Mouse (Mus musculus) cortical plate, adult 2 months (tissue): Measurements from ENCODE around the gene Gucd1. TPM values are rescaled to one million over a fixed set of nuclear protein-coding genes. Genes with fewer than 3 reads are reported as not detected.
A peak's percentile ranks its signal among the peaks of the same experiment; 100 is the strongest.

ENCODE experiments used
- H3K27ac ChIP-seq: fragments of 200-500 bp; 2 replicates; pipeline ENCODE4 v1.5.1; 2012; ENCODE audit warnings: low read length, control low read depth, inconsistent platforms; ENCODE audit not compliant: insufficient read depth
- H3K4me1 ChIP-seq: fragments of 200-500 bp; 2 replicates; pipeline ENCODE4 v1.6.1; 2011; ENCODE audit warnings: low read length; ENCODE audit not compliant: control insufficient read depth, insufficient read depth
- H3K4me3 ChIP-seq: fragments of 200-500 bp; 2 replicates; pipeline ENCODE4 v1.5.1; 2011; ENCODE audit warnings: mild to moderate bottlenecking, low read length, control low read depth; ENCODE audit not compliant: insufficient read depth
- CTCF ChIP-seq: fragments of 200-500 bp; IDR thresholded peaks from 2 replicates; pipeline ENCODE4 v1.5.1; 2011; ENCODE audit warnings: mild to moderate bottlenecking, control low read depth, low read length; ENCODE audit not compliant: insufficient read depth; ENCODE audit errors: extremely low read depth
- POLR2A ChIP-seq: fragments of 200-500 bp; IDR thresholded peaks from 2 replicates; pipeline ENCODE4 v1.6.1; 2011; ENCODE audit warnings: mild to moderate bottlenecking, low read length, control low read depth; ENCODE audit not compliant: insufficient read depth; ENCODE audit errors: extremely low read depth
- polyA plus RNA-seq: library from polyadenylated mRNA; depleted of rRNA; stranded (reverse); fragments of >200 nt; gene quantifications from 2 replicates; pipeline ENCODE4 v1.2.3, GENCODE M21; 2012

The Gucd1 gene
- polyA plus RNA-seq, 1 experiment: 16.0 TPM

DNA sequence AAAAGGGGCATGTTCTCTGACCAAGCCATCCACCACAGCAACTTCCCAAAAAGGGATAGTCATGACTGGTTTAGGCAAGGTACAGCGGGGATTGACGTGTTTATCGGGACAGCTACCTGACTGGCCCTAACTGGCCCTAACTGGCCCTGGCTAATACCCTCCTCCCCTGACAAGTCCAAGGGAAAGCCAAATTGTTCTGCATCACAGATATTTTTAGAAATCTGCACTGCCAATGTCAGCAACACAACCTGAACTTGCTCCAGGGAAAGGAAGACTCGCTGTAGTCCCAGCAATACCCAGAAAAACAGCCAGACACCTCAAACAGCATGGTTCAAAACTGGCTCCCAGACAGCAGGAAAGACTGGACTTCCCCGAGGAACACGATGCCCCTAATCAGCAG lies 22.5 kb downstream of the Gucd1 start:
- Histone ChIP-seq H3K4me3 (no peak overlapping the region), H3K4me1 (no peaks in the 10 kb centered on the region), H3K27ac (no peak overlapping the region)
- TF ChIP-seq POLR2A: no peak
- TF ChIP-seq CTCF: no peak

DNA sequence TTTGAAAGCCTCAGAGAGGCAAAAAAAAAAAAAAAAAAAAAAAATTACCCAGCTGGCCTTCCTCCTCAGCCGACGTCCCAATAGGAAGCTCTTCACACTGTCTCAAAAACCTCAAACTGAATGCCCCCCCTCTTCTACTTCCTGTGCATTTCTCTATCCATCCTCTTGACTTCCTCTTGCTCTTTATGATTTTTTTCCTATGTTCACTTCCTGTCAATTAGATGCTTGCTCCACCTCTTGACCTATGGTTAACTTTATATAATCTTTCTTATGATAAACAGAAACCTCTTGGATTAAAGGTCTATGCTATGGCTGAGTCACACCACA lies 25.9 kb downstream of the Gucd1 start:
- Histone ChIP-seq H3K27ac (no peak overlapping the region), H3K4me3 (no peak overlapping the region), H3K4me1 (no peaks in the 10 kb centered on the region)
- TF ChIP-seq CTCF (no peak), POLR2A (no peak)

DNA sequence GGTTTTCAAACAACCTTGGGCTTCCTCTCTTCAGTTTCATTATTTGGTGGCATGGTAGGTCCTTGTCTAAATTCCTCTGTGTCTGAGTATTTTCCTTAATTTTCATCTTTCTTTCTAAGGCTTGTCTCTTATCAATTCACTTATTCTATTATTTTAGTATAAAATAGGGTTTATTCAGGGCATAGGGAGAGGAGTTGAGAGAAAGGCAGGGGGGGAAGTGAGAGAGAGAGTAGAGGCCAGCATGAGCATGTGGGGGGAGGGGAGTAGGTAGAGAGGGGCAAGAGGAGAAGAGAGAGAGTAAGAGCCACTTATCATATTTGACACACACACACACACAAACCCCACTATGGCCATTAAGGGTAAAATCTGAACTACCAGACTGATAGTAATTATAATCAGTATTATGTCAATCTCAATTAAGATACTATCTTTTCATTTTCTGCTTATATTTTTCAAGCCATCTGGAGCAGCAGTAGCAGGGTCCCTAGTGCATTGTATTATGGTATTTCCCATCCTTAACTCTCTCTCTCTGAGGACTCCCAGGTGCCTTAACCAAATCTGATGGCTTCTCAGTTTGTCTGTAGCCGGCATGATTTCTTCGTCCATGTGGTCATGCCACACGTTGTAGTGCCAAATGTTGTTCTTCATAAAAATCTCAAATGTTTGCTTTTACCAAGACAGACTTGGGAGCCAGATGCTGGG lies 26.4 kb downstream of the Gucd1 start:
- H3K27ac ChIP-seq: no peak overlapping the region
- no peak overlapping the region for H3K4me3 ChIP-seq
- no peak for TF ChIP-seq CTCF
- no peak for TF ChIP-seq POLR2A
- no peaks in the 10 kb centered on the region for H3K4me1 ChIP-seq

DNA sequence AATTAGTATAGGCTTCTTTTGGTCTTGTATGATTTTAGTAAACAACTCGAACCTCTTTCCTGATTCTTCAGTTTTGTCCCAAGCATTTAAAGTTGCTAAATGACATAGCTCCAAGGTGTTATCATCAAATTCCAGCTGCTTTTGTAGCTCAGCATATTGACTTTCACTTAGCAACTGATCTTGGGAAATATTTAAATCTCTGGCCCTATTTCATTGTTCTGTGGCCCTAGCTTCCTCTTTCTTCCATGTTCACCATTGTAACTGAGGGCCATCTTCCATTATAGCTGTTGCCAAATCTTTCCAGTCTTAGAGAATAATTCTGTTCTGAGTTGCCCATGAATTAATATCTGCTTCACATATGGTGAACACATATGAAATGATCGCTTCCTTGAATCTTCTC lies 27.0 kb downstream of the Gucd1 start:
- Histone ChIP-seq H3K4me3 (no peak overlapping the region), H3K27ac (no peak overlapping the region), H3K4me1 (no peaks in the 10 kb centered on the region)
- TF ChIP-seq CTCF (no peak), POLR2A (no peak)

DNA sequence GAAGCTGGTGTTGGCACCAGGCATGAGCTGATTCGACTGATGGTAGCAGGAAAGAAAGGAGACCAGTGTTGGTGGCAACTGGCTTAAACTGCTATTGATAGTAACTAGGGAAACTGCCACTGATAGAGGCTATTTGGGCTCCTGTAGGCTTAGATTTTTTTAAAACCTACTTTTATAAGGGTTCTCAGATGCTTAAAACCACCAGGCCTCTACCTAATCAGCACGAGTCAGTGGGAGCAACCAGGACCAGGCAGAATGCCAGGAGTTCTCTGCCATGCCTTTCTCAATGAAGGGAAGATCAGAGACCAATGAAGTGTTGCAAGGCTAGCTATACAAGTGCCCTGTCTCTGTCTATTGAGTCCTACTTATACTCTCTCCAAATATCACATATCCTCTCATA lies 28.2 kb downstream of the Gucd1 start:
- no peak for TF ChIP-seq POLR2A
- no peak for TF ChIP-seq CTCF
- no peaks in the 10 kb centered on the region for H3K4me1 ChIP-seq

DNA sequence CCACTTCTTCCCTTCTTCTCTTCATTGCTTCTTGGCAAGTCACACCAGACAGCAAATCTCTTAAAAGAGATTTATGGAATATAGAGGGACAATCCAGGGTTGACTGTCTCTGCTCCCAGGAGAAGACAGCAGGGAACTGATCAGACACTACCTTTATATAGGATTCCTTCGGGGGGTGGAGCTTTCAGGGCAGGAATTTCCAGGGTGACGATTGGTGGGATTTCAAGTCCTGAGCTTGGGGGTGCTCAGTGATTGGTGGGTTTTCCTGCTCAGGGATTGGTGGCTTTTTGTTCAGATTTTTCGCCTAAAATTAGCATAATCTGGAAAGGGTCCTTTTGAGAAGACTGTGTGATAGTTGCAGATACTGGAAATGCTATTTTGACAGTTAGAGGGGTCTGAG lies 30.6 kb downstream of the Gucd1 start:
- TF ChIP-seq CTCF (no peak), POLR2A (no peak)
- Histone ChIP-seq H3K4me3 (no peak overlapping the region), H3K4me1 (no peaks in the 10 kb centered on the region), H3K27ac (no peak overlapping the region)

More for the DNA sequence above, 28.2 kb downstream of the Gucd1 start:
- H3K4me3 ChIP-seq: no peak overlapping the region
- no peak overlapping the region for H3K27ac ChIP-seq

DNA sequence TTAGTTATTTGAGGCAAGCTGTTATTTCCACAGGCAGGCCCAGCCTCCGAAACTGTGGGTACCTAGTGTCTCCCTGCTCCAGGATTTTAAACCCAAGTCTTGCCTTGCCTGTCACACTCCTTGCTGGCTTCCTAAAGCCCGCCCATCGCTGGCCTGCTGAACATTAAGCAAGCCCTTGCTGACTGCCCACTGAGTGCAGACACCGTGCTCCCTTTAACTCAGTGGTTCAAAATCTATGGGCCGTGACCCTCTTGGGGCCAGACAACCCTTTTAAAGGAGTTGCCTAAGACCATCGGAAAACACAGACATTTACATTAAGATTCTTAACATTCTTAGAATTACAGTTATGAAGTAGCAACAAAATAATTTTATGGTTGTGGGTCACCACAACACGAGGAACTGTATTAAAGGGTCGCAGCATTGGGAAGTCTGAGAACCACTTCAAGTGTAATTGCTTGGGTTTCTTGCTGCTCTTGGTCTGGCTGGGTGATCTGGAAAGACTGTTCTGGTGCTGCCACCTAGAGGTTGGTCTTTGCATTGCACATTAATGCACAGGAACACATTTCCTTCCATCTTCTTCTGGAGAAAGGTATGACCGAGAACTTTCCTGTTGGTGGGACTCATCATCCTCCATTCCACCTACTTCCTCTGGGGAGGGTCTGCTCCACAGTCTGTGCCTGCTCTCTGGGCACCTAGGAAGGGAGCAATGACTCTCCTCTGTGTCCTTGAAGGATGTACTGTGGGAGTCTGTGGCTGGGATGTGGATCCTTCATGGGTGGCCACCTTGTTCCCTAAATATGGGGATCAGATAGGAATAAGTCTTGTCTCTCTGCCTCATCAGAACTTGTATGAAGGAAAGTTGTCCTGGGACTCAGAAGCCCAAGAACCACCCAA lies 31.4 kb downstream of the Gucd1 start:
- Histone ChIP-seq H3K4me1 (no peaks in the 10 kb centered on the region), H3K27ac (no peak overlapping the region), H3K4me3 (no peak overlapping the region)
- TF ChIP-seq POLR2A: no peak
- TF ChIP-seq CTCF: peak; percentile 94

DNA sequence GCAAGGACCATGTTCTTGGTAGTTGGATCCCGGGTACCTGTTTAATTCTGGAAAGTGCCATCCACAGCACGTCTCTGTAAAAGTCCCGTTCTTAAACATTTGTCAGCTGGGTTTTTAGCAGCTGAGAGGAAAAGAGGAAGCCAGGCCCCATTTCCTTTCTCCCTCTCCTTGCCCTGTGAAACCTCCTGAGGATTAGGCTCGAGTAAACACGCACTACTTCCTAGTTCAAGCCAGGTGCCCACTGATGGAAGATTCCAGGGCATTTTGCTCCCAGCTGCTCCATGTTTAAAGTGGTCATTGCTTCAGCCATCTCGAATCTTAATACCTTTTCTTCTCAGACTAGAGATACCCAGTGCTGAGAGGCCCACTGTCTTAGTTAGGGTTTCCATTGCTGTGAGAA lies 33.0 kb downstream of the Gucd1 start:
- no peak for TF ChIP-seq POLR2A
- TF ChIP-seq CTCF: no peak
- Histone ChIP-seq H3K4me1 (no peaks in the 10 kb centered on the region), H3K4me3 (no peak overlapping the region), H3K27ac (no peak overlapping the region)

DNA sequence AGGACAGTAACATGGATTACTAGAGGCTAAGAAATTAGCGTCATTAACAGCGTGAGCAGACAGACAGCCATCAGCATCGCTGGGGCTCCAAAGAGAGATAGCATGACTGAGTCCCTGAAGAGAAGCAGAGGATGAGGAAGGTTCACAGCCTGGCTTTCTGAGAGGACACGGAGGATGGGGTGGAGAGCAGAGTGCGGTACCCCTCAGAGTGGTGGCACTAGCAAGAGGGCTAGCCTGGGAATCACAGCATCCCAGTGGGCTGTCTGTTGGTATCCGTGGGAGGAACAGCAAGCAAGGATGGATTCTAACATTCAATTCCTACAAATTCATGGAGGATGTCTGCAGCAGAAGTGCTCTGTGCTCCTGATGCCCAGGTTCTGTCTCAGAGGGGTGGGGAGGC lies 33.7 kb downstream of the Gucd1 start:
- Histone ChIP-seq H3K4me3 (no peak overlapping the region), H3K4me1 (no peaks in the 10 kb centered on the region), H3K27ac (no peak overlapping the region)
- TF ChIP-seq CTCF (no peak), POLR2A (no peak)
